Mouse (Mus musculus) left cerebral cortex, postnatal 4 days (tissue): ENCODE results near the gene Rbck1. TPM values are rescaled to one million over a fixed set of nuclear protein-coding genes. Genes with fewer than 3 reads are reported as not detected.
"Not testable (repeated sequence)": the region's sequence is repeated elsewhere in the genome, so short reads cannot be mapped to it uniquely, and the experiment has no call there.

Source experiments
- DNase-seq: peaks from one replicate; pipeline ENCODE4 v3.0.0-alpha.2; 2022
- intact Hi-C: fragments of 180-260 bp; cut with DNase I; formaldehyde crosslinking; loops from one replicate; pipeline ENCODE4 v1.15.1; 2025
- total RNA-seq, 2 experiments: library from RNA; stranded (reverse); gene quantifications; 2 replicates each; pipeline ENCODE4 v1.2.3; 2021

Gene Rbck1
- total RNA-seq, 2 experiments from 2014 or later = 123 to 134 TPM

GRCm38 (mm10) chr2:152307186-152307585, 25.3 kb downstream of the Rbck1 start:
- intact Hi-C loops = no loop called here
- DNase-seq = no peak

GRCm38 (mm10) chr2:152305480-152305879, 27.0 kb downstream of the Rbck1 start:
- DNase-seq = no peak
- intact Hi-C loops = no loop called here

- DNase-seq = no peak
- intact Hi-C loops = no loop called here
These were observed 28.7 kb downstream of the Rbck1 start for GRCm38 (mm10) chr2:152303781-152304180.

GRCm38 (mm10) chr2:152302862-152303261, 29.6 kb downstream of the Rbck1 start:
- intact Hi-C loops = no loop called here
- DNase-seq = no peak

GRCm38 (mm10) chr2:152294541-152294940, 37.9 kb downstream of the Rbck1 start:
- intact Hi-C loops = no loop called here
- DNase-seq = no peak

- intact Hi-C loops = no loop called here
- peak; percentile 93 for DNase-seq
These were observed 38.6 kb downstream of the Rbck1 start, which contains the start of gene Tbc1d20 for GRCm38 (mm10) chr2:152293727-152294475. Gene Tbc1d20, plus strand, starts transcription at chr2:152293828.

- DNase-seq = no peak
- intact Hi-C loops = no loop called here
These were observed 39.2 kb downstream of the Rbck1 start for GRCm38 (mm10) chr2:152293179-152293726.

- intact Hi-C loops = no loop called here
- no peak for DNase-seq
These were observed 40.0 kb downstream of the Rbck1 start for GRCm38 (mm10) chr2:152292475-152292874.

GRCm38 (mm10) chr2:152289623-152290022, 42.8 kb downstream of the Rbck1 start:
- intact Hi-C loops, DNase-seq: not testable (repeated sequence)

GRCm38 (mm10) chr2:152288046-152288445, 44.4 kb downstream of the Rbck1 start:
- no peak for DNase-seq
- intact Hi-C loops = no loop called here

GRCm38 (mm10) chr2:152287560-152287959, 44.9 kb downstream of the Rbck1 start:
- no peak for DNase-seq

GRCm38 (mm10) chr2:152281407-152281806, 51.0 kb downstream of the Rbck1 start:
- no peak for DNase-seq
- intact Hi-C loops = no loop called here

More at GRCm38 (mm10) chr2:152287560-152287959, 44.9 kb downstream of the Rbck1 start:
- intact Hi-C loops = no loop called here

- intact Hi-C loops = no loop called here
- no peak for DNase-seq
These were observed 58.8 kb downstream of the Rbck1 start for GRCm38 (mm10) chr2:152273639-152274038.

Other genes starting within 250 kb of the Rbck1 start
- 10 to 100 TPM; 17.7 to 18.8 TPM for gene Srxn1, start 227.1 kb downstream of the Rbck1 start, total RNA-seq
- gene Tcf15, start 189.1 kb downstream of the Rbck1 start, total RNA-seq = 1 to 10 TPM in 1 of 2 experiments, under 1 TPM in 1; 0.54 to 1.1 TPM
- gene Csnk2a1, start 105.8 kb downstream of the Rbck1 start, total RNA-seq = 100 to 1,000 TPM; 142 to 148 TPM
- gene Tbc1d20, start 38.8 kb downstream of the Rbck1 start, total RNA-seq = 10 to 100 TPM; 41.2 to 42.6 TPM
- gene Trib3, start 11.4 kb upstream of the Rbck1 start, total RNA-seq = 1 to 10 TPM in 1 of 2 experiments, under 1 TPM in 1; 0.92 to 1.4 TPM
- gene Nrsn2, start 44.0 kb upstream of the Rbck1 start, total RNA-seq = 10 to 100 TPM; 18.7 to 27.1 TPM
- 100 to 1,000 TPM; 102 to 105 TPM for gene Sox12, start 65.4 kb upstream of the Rbck1 start, total RNA-seq
- gene Zcchc3, start 82.4 kb upstream of the Rbck1 start, total RNA-seq = 10 to 100 TPM; 12.5 to 13.8 TPM
- gene 6820408C15Rik, start 82.9 kb upstream of the Rbck1 start, total RNA-seq = 1 to 10 TPM; 2.6 to 3.1 TPM
- not detected for gene Defb23, start 132.0 kb upstream of the Rbck1 start, total RNA-seq
- gene Defb20, start 144.4 kb upstream of the Rbck1 start, total RNA-seq = not detected
- gene Defb22, start 157.5 kb upstream of the Rbck1 start, total RNA-seq = not detected
- not detected for gene Defb26, start 179.0 kb upstream of the Rbck1 start, total RNA-seq
- not detected for gene Defb28, start 185.6 kb upstream of the Rbck1 start, total RNA-seq
- not detected for gene Defb29, start 207.4 kb upstream of the Rbck1 start, total RNA-seq
- not detected for gene Gm17416, start 236.7 kb upstream of the Rbck1 start, total RNA-seq
- not detected for gene Defb21, start 240.1 kb upstream of the Rbck1 start, total RNA-seq
- not detected for gene Defb19, start 247.7 kb upstream of the Rbck1 start, total RNA-seq